Mouse (Mus musculus) kidney, embryonic 15.5 days (tissue): ENCODE data around the gene Gusb. TPM values are rescaled to one million over a fixed set of nuclear protein-coding genes. Genes with fewer than 3 reads are reported as not detected.

Source experiments
- ATAC-seq: fragments of 200-750 bp; cut with Nextera tagmentation; replicated peaks from 2 replicates; pipeline ENCODE4 v1.8.0; 2017; ENCODE audit warnings: moderate TSS enrichment; ENCODE audit not compliant: low FRiP score
- H3K27ac ChIP-seq: fragments of 300-500 bp; sonication (generic); 2 replicates; pipeline ENCODE4 v1.5.1; 2015; ENCODE audit warnings: mild to moderate bottlenecking, inconsistent platforms
- H3K27me3 ChIP-seq: fragments of 300-500 bp; sonication (generic); 2 replicates; pipeline ENCODE4 v1.6.1; 2015; ENCODE audit warnings: inconsistent platforms
- H3K36me3 ChIP-seq: fragments of 300-500 bp; sonication (generic); 2 replicates; pipeline ENCODE4 v1.6.1; 2015; ENCODE audit warnings: inconsistent platforms
- H3K4me1 ChIP-seq: fragments of 300-500 bp; sonication (generic); 2 replicates; pipeline ENCODE4 v1.6.1; 2015; ENCODE audit warnings: inconsistent platforms
- H3K4me2 ChIP-seq: fragments of 300-500 bp; sonication (generic); 2 replicates; pipeline ENCODE4 v1.6.1; 2015; ENCODE audit warnings: moderate library complexity, mild to moderate bottlenecking, inconsistent platforms
- H3K4me3 ChIP-seq: fragments of 300-500 bp; sonication (generic); replicated peaks from 2 replicates; pipeline ENCODE4 v1.5.1; 2015; ENCODE audit warnings: mild to moderate bottlenecking, inconsistent platforms
- H3K9ac ChIP-seq: fragments of 300-500 bp; sonication (generic); 2 replicates; pipeline ENCODE4 v1.6.1; 2015; ENCODE audit warnings: mild to moderate bottlenecking, inconsistent platforms
- H3K9me3 ChIP-seq: fragments of 300-500 bp; sonication (generic); replicated peaks from 2 replicates; pipeline ENCODE4 v1.6.1; 2016; ENCODE audit warnings: inconsistent platforms
- WGBS: fragments of 180-500 bp; shearing (Covaris S2); methylation state at CpG from one replicate; pipeline ENCODE4 v1.1.7; 2015; ENCODE audit warnings: mixed read lengths; 5-methylcytosine and 5-hydroxymethylcytosine counted together
- polyA plus RNA-seq: library from polyadenylated mRNA; unstranded; fragments of >200 nt; fragmentation: Nextera tagmentation; extraction: Ambion mirVana; gene quantifications from 2 replicates; pipeline ENCODE4 v1.2.1, GENCODE M21; 2015

Gusb gene
- polyA plus RNA-seq: 53.7 and 55.2 TPM in 2 replicates

DNA sequence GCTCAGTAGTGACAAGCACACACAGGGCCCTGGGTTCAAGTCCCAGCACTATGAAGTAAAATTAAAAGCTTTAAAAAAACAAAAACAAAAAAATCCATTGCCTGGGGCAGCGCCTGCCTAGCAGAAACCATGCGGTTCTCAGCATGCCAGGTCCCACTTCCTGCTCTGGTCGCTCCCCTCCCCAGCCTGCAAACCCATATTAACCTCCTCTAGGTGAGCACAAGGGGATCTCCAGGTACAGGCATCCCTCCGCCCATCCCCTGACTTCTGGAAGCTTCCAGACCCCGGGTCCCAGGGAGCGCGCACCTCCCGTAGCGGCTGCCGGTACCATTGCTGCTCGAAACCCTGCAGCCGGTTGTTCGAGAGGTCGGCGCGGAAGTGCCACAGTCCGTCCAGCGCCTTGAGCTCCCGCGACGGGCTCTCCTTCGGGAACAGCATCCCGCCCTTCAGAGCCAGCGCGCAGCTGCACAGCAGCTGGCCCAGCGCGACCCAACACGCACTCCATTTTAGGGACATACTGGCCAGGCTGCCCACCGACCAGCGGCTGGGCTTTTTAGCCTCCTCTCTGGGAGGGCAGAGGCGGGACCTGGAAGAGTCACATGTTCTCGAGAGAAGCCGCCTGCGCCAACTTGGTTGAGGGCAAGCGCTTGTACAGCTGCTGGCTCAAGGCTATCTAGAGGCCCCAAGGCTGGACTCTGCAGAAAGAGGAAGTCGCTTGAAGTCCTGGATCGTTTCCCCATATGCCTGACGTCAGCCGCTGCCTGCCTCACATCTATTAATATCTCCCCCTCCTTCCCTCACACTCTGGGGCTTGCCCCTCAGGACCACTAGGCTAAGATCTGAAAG, at the start of gene Gusb:
Gusb (minus strand) TSS at position 749 of the 846 bp plus-strand sequence.
- Histone ChIP-seq H3K9ac (peak within 1 kb of the TSS; percentile 55), H3K27me3 (no peaks in the 10 kb centered on the region), H3K4me1 (peaks cover 17% of the 10 kb centered on the region), H3K4me3 (peak within 1 kb of the TSS; percentile 70), H3K4me2 (peak within 1 kb of the TSS; percentile 78), H3K36me3 (peaks cover 3% of the 10 kb centered on the region; the same call in 1 of the 2 replicates), H3K27ac (peak within 1 kb of the TSS; percentile 79), H3K9me3 (peaks cover 8% of the 10 kb centered on the region)
- ATAC-seq: peak; percentile 88
- under 1% methylated on average over 39 of the region's 39 CpGs for WGBS

DNA sequence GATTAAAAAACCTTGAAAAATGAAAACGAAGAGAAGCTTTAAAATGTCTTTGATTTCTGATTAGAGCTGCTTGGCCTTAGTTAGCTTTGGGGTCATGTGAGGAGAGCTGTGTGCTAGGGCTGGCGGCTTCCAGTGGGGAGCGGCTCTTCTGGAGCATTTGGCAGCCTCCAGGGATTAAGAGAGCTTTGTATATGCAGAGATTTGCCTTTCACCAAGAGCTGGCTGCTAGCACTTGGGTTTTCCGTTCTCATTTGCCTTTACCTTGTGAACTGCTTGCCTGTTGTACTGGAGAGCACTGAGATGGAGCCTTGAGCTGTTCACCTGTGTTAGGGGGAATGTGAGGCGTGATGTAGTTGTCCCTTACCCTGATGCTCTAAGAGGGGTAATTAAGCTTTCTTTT, 49.7 kb upstream of the Gusb start:
- Histone ChIP-seq H3K4me3 (no peak overlapping the region), H3K27me3 (no peaks in the 10 kb centered on the region), H3K9ac (no peak overlapping the region), H3K4me2 (no peak overlapping the region), H3K9me3 (no peaks in the 10 kb centered on the region), H3K4me1 (no peaks in the 10 kb centered on the region), H3K36me3 (peaks cover 64% of the 10 kb centered on the region), H3K27ac (no peak overlapping the region)
- ATAC-seq: no peak
- 87% methylated on average over 5 of the region's 5 CpGs for WGBS

DNA sequence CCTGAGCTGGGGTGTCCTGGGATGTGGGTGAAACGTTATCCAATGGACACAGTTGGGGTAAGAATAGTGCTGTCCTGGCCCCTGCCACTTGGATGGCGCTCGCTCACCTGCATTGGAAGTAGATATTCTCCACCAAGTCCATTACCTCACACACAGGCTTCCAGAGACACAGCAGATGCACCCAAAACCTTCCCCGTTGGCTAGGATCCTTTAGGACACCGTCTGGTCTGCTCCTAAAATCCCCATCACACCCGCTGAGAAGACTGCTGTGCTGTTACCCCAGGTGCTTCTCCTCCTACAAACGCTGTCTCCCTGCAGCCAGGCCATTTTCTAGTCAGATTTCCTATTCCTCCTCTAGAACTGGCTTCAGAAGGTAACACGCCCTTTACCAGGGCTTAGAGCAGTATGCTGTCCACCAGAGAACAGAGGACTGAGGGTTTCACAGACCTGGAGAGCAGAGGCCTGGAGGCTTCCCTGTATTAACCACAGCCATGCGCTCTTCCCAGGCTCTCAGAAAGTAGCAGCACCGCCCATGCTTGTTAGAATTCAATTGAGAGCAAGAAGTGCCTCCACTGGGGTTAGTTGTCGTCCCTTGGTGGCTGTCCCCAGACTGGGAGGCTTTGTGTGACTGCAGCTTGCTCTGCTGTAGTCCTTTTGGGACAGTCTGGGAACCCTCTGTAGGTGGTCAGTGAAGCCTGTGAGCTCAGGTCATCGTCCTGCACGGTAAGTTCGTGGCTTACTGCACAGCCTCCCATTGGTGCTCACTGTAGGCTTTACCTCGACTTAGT, 48.4 kb upstream of the Gusb start:
- no peak for ATAC-seq
- H3K36me3 ChIP-seq: peaks cover 76% of the 10 kb centered on the region
- no peaks in the 10 kb centered on the region for H3K27me3 ChIP-seq
- no peak overlapping the region for H3K27ac ChIP-seq
- no peaks in the 10 kb centered on the region for H3K4me1 ChIP-seq
- no peak overlapping the region for H3K9ac ChIP-seq
- H3K4me2 ChIP-seq: no peak overlapping the region
- 83% methylated on average over 15 of the region's 15 CpGs for WGBS
- H3K9me3 ChIP-seq: no peaks in the 10 kb centered on the region
- no peak overlapping the region for H3K4me3 ChIP-seq

DNA sequence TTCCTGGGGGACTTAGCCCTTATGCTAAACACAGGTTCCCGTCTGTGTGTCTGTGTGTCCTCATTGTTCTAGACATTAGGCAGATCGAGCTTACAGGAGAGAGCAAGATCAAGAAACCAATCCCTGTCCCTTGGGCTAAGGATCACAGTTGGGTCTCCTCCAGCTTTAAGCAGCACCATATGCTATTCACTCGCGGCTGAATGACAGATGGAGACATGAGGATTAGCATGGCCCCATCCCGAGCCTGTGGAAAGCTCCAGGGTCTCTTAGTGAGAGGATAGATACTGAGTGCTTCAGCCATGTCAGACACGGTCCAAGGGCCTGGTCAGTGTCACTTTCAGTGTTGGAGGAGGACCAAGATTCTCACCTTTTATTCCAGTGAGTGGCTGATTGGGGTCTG, 47.6 kb upstream of the Gusb start:
- no peaks in the 10 kb centered on the region for H3K9me3 ChIP-seq
- no peaks in the 10 kb centered on the region for H3K27me3 ChIP-seq
- no peaks in the 10 kb centered on the region for H3K4me1 ChIP-seq
- H3K36me3 ChIP-seq: peaks cover 81% of the 10 kb centered on the region
- H3K27ac ChIP-seq: no peak overlapping the region
- no peak overlapping the region for H3K4me2 ChIP-seq
- no peak overlapping the region for H3K9ac ChIP-seq
- 82% methylated on average over 6 of the region's 6 CpGs for WGBS
- no peak for ATAC-seq
- no peak overlapping the region for H3K4me3 ChIP-seq

DNA sequence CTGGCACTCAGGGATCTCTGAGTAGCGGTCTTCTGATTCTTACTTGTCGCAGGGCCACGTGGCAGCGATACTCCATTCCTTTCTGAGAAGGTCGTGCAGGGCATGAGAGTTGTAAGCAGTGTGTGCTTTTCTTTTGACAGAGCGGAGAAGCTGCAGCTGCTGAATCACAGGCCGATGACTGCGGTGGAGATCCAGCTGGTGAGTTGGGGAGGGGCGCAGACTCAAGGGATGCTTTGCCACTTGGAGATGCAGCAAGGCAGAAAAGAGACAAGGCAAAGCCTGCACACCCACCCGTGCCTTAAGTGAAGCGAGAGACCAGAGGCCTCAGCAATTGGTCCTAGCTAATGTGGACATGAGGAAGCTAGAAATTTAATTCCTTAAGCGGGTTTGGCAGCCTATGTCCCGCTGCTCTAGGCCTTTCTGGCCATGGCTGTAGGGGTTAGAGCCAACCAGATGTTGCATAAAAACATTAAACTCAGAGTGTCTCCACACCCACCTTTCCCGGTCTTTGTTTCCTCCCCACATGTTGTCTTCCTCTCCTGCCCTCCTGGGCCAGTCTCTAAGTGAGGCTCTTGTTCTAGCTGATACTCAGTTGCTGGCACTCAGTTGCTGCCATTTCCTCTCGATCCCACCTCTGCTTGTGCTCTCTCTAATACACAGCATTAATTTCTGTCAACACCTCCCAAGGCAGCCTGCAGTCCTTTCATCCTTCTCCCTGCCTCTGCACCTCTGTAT, 46.1 kb upstream of the Gusb start:
- H3K9me3 ChIP-seq: no peaks in the 10 kb centered on the region
- peaks cover 84% of the 10 kb centered on the region for H3K36me3 ChIP-seq
- peak overlapping the region; percentile 50 for H3K27ac ChIP-seq
- no peaks in the 10 kb centered on the region for H3K27me3 ChIP-seq
- no peak overlapping the region for H3K9ac ChIP-seq
- H3K4me1 ChIP-seq: no peaks in the 10 kb centered on the region
- no peak overlapping the region for H3K4me2 ChIP-seq
- ATAC-seq: 0 out of 2 replicates have a peak, but pooled peaks have one; percentile 40
- WGBS: 59% methylated on average over 15 of the region's 15 CpGs
- H3K4me3 ChIP-seq: no peak overlapping the region

DNA sequence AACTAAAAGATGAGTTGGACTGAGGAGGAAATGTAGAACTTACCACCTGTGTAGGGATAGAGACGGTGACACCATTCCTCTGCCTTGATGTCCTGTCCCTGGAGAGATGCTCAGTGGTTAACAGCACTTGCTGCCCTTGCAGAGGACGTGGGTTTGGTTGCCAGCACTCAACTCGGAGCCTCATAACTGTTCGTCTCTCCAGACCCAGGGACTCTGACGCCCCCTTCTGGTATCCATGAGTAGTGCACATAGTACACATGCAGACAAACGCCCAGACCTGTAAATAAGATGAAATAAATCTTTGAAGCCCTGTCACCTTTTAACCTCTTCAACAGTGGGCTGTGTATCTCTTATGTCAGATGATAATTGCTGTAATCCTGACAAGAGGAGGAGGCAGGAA, 44.2 kb upstream of the Gusb start:
- no peak for ATAC-seq
- Histone ChIP-seq H3K27ac (no peak overlapping the region), H3K9me3 (no peaks in the 10 kb centered on the region), H3K27me3 (no peaks in the 10 kb centered on the region), H3K9ac (no peak overlapping the region), H3K4me3 (no peak overlapping the region), H3K36me3 (peaks cover 88% of the 10 kb centered on the region), H3K4me2 (no peak overlapping the region), H3K4me1 (no peaks in the 10 kb centered on the region)
- WGBS: 81% methylated on average over 6 of the region's 6 CpGs

DNA sequence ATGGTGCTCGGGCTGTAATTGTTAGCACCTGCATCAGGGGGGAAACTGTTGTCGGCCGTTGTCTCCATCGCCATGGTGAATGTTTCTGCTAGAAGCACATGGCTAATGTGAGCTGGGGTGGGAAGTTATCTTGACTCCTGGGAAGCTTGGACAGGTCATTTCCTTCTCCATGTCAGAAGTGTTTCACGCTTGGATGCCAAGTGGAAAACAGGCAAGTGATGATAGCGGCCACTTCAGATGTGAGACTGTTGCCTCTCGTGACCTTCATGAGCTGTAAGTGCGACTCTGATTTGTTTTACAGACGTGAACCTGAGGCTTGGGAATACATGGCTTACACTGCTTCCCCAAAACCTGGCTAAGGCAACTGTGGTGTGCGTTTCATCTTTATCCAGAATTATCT, 43.7 kb upstream of the Gusb start:
- H3K27ac ChIP-seq: no peak overlapping the region
- peaks cover 90% of the 10 kb centered on the region for H3K36me3 ChIP-seq
- no peak overlapping the region for H3K9ac ChIP-seq
- no peaks in the 10 kb centered on the region for H3K27me3 ChIP-seq
- H3K4me2 ChIP-seq: no peak overlapping the region
- no peaks in the 10 kb centered on the region for H3K9me3 ChIP-seq
- WGBS: 80% methylated on average over 10 of the region's 10 CpGs
- ATAC-seq: no peak
- H3K4me1 ChIP-seq: no peaks in the 10 kb centered on the region
- H3K4me3 ChIP-seq: no peak overlapping the region

DNA sequence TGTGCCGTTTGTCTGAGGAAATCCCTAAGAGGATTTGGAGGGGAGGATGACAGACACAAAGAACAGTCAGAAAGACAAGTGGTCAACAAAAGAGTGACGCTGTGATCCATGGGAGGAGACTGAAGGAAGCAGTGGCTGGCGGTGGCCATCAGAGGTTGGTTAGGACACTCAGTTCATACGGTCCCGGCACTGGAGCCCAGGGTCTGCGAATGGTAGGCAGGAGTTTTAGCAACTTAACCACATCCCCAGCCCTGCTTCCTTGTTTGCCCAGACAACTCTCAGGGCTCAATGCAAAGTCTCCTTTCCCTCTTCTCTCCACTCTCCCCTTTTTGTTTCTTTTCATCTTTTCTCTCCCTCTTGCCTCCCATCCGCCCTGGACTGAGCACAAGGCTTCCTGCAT, 43.3 kb upstream of the Gusb start:
- no peak for ATAC-seq
- no peak overlapping the region for H3K4me3 ChIP-seq
- H3K9ac ChIP-seq: no peak overlapping the region
- no peak overlapping the region for H3K27ac ChIP-seq
- H3K4me2 ChIP-seq: no peak overlapping the region
- no peaks in the 10 kb centered on the region for H3K9me3 ChIP-seq
- H3K4me1 ChIP-seq: no peaks in the 10 kb centered on the region
- H3K36me3 ChIP-seq: peaks cover 90% of the 10 kb centered on the region
- 88% methylated on average over 7 of the region's 7 CpGs for WGBS
- H3K27me3 ChIP-seq: no peaks in the 10 kb centered on the region

DNA sequence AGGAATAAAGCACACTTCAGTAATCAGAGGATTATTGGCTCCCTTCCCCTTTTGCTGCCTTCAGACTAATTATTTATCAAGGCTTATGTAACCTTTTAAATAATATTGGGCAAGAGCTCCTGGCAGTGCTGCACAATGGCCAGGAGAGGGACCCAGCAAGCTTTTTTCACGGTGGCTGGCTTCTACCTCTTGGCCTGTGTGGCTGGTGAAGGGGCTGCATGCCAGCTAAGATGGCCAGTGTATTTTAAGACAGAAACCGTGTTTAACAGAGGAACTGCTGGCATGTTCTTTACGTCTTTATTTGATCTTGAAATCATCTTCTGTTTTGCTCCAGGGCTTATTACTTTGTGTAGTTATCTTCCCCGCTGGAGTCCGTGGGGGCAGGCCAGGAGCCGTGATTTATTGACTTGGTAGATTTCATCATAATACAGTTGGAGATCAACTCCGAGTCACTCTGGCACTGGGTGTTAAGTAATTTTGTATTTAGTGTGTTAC, 41.4 kb upstream of the Gusb start:
- WGBS: 61% methylated on average over 7 of the region's 7 CpGs
- peaks cover 93% of the 10 kb centered on the region for H3K36me3 ChIP-seq

DNA sequence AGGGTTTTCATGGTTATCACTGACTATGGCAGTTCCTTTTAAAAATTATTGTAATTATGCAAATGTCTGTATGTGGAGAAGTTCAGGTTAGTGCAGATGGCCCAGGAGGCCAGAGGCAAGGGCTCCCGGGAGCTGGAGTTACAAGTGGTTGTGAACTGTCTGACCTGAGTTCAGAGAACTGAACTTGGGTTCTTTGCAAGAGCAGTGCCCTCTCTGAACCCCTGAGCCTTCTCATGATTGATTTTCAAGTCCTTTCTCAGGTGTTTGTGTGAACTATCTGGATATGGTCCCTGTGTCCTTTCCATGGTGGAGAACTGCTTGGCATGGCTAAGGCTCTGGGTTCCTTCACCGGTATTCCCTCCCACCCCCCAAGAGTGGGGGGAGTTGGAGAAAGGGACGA, 40.9 kb upstream of the Gusb start:
- Histone ChIP-seq H3K27me3 (no peaks in the 10 kb centered on the region), H3K4me2 (no peak overlapping the region), H3K9ac (no peak overlapping the region), H3K27ac (no peak overlapping the region), H3K36me3 (peaks cover 90% of the 10 kb centered on the region), H3K9me3 (no peaks in the 10 kb centered on the region), H3K4me1 (no peaks in the 10 kb centered on the region), H3K4me3 (no peak overlapping the region)
- WGBS: 88% methylated on average over 3 of the region's 3 CpGs
- no peak for ATAC-seq

More for the DNA sequence above, 41.4 kb upstream of the Gusb start:
- ATAC-seq: no peak
- no peaks in the 10 kb centered on the region for H3K4me1 ChIP-seq
- H3K27ac ChIP-seq: no peak overlapping the region
- H3K9ac ChIP-seq: no peak overlapping the region
- H3K4me2 ChIP-seq: no peak overlapping the region
- H3K4me3 ChIP-seq: no peak overlapping the region
- no peaks in the 10 kb centered on the region for H3K9me3 ChIP-seq
- no peaks in the 10 kb centered on the region for H3K27me3 ChIP-seq

DNA sequence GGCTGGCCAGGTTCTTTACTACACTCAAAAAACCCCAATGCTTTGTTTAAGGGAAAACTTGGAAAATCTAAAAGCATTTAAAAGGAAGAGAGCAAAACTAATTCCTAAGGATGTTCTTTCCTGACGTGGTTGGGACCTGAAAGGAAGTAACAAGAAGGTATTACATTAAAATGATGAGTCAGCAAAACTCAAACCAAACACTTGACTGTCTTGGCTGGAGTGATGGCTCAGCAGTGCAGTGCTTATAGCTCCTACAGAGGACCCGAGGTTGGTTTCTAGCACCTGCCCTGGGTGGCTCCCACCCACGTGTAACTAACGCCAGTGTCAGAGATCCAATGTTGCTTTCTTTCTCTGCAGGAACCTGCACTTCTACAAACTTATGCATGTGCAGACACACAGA, 38.4 kb upstream of the Gusb start:
- H3K4me3 ChIP-seq: no peak overlapping the region
- no peaks in the 10 kb centered on the region for H3K27me3 ChIP-seq
- H3K36me3 ChIP-seq: peaks cover 87% of the 10 kb centered on the region
- ATAC-seq: no peak
- H3K9me3 ChIP-seq: no peaks in the 10 kb centered on the region
- H3K4me2 ChIP-seq: no peak overlapping the region
- H3K27ac ChIP-seq: no peak overlapping the region
- WGBS: 84% methylated on average over 4 of the region's 4 CpGs
- H3K4me1 ChIP-seq: no peaks in the 10 kb centered on the region
- no peak overlapping the region for H3K9ac ChIP-seq

DNA sequence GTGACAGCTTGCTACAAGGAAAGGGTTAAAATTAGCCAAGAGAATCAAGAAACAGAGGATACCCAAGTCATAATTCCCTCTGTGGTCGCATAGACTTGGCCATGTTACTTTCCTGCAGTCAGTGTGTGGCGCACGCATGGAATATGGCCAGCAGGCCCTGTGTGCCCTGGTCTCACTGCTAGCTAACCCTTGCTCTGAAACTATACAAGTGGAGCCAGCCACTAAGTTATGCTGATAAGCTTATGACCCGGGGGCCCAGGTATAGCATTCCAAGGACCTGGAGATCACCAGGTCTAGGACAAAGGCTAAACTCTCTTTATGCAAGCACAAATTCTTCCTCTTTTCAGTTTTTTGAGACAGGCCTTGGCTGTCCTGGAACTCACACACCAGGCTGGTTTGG, 37.9 kb upstream of the Gusb start:
- Histone ChIP-seq H3K4me3 (no peak overlapping the region), H3K4me1 (no peaks in the 10 kb centered on the region), H3K4me2 (no peak overlapping the region), H3K36me3 (peaks cover 86% of the 10 kb centered on the region), H3K27ac (no peak overlapping the region), H3K27me3 (no peaks in the 10 kb centered on the region), H3K9me3 (no peaks in the 10 kb centered on the region), H3K9ac (no peak overlapping the region)
- WGBS: 94% methylated on average over 4 of the region's 4 CpGs
- no peak for ATAC-seq
